Mouse (Mus musculus) thymus, postnatal 25 days (tissue): ENCODE data around the gene Denr.

Source experiments
- DNase-seq: peaks from one replicate; pipeline ENCODE4 v3.0.0; 2022

The Denr gene

DNA sequence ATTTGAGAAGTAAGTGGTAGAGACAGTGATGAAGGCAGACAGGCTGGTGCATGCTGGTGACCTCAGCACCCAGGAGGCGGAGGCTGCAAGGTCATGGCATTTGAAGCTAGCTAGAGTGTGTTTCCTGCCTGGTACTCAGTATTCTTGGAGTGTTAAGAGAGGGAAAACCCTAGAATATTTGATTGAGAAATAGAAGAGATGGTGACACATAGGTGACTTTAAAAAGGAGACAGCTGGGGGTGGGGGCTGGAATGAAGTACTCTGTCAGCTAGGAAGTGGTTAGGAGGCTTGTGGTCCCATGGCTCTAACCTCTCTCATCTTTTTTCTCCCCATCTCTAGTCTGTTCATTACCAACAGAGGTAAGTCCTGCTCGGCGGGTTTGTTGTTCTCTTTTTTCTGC lies 7.9 kb downstream of the Denr start:
- no peak for DNase-seq

DNA sequence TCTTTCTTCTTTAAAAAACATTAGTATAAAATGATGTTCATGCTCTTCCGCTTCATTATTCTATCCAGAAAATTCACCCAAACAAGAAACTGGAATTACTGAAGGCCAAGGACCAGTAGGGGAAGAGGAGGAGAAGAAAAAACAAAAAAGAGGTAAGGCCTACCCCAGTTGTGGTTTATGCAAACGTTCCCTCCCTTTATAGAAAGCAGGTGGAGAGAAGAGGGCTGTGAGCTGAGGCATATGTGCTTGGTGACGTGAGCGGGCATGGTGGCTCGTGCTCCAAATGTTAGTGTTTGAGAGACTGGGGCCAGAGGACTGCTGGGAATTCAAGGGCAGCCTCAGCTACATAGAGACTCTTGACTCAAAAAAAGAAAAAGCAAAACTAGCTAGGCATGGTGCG lies 15.1 kb downstream of the Denr start:
- DNase-seq = no peak

DNA sequence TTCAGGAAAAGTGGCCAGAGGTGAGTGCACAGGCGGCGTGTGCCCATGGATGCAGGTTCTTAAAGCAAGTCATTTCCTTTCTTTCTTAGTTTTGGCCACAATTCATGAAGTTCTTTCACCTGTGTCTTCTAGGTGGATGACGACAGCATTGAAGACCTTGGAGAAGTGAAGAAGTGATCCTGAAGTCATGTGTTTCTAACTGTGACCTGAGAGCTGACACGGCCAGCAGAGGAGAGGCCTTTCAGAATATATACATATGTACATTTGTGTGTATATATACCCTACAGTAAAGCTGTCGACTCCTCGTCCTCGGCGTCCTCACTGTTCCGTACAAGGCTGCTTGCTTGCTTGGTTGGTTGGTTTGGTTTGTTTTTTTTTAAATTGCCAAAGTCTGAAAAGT lies 20.1 kb downstream of the Denr start, which contains the start of gene Gm43518:
TSS of gene Gm43518 (plus strand) at position 301 of the 400 bp plus-strand sequence.
- no peak for DNase-seq

DNA sequence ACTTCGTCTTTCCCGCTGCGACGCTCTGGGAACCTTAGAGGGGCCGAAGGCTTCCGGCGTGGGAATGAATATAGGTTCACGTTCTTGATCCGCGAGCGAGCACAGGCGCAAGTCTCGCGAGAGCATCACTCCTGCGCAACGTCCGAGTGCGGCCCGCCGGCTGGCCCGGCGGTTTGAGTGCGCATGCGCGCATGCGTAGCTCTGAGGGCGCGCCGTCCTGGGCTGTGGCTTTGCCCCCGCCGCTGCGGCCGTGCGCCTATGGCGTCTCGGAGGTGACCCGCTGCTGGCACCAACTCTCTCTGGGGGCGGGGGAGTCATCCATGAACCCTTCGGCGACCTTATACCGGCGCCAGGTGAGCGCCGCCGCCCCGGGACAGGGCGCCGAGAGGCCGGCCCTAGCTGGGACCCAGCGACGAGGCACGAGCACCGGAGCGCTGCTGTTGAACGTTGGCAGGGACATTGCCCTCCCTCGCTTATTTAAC lies 23.6 kb downstream of the Denr start, which contains the start of gene Ccdc62:
TSS of gene Ccdc62 (plus strand) at position 172 of the 482 bp plus-strand sequence.
- DNase-seq = peak; percentile 90

DNA sequence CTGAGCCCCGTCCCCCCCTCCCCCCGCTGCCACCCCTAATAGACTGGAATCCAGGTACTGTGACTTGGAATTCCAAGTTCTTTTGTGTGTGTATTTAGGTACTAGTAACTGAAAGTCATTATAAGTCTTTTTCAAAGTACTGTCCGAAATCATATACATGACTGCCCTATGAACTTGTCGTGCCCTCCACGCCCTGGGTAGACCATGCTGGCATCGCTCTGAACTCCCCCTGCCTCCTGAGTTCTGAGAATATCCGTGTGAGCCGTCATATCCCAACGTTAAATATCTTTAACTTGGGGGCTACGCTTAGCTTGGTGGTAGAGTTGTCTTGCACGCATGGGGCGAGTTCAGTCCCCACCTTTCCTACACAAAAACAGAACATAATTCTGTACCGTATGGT lies 24.2 kb downstream of the Denr start:
- DNase-seq = no peak

DNA sequence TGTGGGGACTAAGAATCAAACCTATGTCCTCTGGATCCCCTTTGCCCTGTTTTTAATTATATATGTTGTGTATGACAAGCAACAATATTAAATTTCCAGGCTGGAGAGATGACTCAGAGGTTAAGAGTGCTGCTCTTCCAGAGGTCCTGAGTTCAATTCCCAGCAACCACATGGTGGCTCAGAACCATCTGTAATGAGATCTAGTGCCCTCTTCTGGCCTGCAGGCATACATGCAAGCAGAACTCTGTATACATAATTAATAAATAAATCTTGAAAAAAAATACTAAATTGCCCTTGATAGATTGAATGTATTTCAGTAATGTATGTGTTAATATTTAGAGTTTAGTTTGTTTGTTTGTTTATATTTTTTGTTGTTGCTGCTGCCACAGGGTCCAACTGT lies 26.0 kb downstream of the Denr start:
- DNase-seq = no peak

DNA sequence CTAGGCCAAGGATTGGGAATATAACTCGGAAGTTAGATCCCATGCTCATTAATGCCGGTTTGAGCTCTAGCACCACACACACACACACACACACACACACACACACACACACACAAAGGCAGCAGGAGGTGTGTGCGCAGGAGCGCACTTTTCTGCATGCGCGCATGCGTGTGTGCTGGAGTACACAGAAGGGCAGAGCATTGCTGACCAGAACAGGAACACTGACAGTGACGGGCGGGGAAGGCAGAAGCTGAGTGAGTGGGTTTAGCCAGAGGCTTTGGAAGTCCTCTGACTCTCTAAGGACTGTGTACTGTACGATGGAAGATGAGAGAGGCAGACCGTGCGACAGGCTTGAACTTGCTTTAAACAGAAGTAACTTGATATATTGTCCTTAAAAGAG lies 26.6 kb downstream of the Denr start:
- no peak for DNase-seq

DNA sequence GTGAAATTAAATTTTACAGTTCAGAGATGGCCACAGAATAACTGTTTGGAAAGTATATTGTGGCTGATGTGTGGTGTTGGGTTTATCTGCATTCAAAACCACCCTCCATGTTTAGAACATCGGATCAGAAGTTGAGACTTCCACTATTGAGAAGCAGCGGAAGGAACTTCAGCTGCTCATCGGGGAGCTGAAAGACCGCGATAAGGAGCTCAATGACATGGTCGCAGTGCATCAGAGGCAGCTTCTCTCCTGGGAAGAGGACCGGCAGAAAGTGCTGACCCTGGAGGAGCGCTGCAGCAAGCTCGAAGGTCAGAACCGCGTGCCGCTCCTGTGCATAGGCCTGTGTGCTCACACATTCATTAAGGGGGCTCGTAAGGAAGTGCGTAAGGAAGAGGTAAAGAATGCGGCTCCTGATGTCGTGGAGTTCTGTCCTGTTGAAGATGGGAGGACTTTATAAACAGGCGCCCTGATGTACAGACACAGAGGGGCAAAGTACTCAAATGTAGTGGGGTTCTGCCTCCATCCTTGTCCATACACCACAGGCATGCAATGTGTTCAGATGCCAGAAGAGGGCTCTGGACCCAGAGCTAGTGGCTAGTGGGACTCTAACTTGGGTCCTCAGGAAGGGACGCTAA lies 27.1 kb downstream of the Denr start:
- DNase-seq = no peak

DNA sequence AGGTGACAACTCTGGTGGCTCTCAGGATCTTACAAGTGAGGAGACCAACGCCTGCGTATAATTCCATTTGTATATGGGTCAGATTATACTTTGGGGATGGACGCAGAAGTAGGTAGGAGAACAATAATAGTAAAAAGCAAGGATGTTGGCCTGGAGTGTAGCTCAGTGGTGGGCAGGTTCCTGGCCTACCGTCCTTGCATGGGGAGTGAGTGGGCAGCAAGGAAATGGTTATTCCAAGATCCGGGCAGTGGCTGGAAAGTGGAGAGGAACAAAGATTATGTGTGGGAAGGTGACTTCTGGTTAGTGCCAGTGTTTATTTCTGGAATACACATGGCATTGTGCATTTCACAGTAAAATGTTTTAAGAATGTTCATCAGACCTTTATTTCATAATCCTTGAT lies 29.0 kb downstream of the Denr start:
- no peak for DNase-seq

DNA sequence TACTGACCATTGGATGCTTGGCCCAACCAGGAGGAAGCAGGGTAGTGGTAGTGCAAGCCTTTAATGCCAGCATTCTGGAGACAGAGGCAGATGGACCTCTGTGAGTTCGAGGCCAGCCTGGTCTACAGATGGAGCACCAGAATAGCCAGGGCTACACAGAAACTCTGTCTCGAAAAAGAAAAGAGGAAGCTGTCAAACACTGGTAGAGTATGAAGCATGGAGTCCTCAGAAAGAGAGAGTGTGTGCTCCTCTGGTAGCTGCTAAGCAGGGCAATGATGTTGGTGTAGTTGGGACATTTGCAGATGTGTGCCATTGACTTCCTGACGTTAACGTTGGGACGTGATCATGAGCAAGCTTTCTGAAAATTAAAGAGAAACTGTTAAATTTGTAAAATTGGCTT lies 31.5 kb downstream of the Denr start:
- no peak for DNase-seq

DNA sequence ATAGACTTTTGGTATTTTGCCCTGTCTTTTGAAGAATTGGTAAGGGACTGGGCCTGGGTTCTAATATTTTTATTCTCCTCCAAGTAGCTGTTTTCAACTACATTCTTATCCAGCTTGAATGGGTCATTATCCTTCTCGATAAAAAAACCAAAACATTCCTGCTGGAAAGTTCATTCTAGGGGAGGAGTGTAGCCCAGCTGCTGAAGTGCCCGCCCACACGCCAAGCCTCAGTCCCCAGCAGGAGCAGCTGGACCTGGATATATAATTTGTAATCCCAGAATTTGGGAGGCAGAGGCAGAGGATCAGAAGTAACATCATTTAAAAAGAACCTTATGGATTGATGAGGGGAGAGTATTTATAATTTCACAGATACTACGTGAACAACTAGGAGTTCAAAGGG lies 39.6 kb downstream of the Denr start:
- DNase-seq = no peak

DNA sequence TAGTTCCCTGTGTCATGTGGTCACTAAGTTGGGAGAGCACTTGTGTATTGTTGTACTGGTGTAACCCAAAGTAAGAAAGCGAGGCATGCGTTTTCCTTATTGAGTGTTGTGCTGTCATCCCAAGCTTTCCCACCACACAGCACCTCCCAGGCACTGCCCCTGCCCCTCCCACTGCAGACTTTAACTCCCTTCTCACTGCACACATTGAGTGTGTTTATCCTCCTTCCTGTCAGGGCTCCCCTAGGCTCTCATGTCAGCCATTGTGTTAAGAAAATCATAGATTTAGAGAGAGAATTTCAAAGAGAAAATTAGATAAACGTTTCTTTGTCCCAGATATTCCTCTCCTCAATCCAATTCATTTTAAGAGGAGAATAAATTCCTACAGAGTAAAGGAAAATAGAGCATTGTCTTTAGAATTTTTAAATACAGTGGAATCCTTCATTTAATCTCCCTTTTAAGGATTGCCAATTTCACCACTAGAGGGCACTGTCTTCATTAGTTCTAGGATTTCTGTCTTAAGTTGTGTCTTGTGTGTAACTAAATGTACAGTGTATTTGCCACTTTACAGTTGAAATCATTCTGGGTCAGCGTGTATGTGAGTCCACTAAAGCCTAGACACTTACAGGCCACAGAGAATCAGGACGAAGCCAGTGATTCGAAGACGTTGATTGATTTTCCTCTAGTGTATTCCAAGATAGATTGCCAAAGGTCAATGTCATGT lies 40.2 kb downstream of the Denr start:
- peak; percentile 10 for DNase-seq

DNA sequence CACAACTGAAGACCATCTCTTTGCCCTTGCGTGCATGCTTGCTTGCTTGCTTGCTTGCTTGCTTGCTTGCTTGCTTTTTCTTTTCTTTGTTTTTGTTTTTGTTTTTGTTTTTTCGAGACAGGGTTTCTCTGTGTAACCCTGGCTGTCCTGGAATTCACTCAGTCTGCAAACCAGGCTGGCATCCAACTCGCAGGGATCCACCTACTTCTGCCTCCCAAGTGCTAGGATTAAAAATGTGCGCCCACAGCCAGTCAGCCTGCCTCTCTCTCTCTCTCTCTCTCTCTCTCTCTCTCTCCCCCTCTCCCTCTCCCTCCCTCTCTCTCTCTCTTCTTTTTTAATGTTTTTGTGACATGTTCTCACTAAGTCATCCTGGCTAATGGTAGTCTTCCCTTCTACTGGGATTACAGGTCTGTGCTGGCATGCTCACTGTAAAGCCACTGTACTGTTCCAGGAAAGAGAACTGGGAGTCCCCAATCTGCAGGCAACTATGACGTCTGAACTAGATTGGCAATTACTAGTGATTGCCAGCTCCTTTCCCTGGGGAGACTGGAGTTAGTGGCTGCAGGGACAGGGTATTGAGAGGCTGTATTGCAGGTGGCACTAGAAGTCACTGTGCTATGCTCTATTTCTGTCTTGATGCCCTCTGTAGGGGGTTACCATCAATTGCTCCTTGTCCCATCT lies 45.5 kb downstream of the Denr start:
- no peak for DNase-seq

DNA sequence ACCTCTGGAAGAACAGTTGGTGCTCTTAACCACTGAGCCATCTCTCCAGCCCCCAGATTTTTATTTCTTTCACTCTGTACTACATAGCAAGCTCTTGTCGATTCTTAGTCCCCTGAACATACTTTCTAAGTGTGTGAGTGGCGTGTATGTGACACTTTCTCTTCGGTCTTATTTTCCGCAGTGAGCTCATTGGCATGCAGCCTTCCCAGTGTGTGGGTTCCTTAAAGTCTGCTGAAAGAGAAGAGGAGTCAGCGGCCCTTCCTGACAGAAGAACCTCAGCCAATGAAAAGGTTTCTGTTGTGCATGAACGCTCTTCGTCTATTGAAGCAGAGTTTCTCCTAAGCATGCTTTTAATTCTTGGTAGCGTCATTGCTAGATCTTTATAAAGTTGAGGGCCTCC lies 50.2 kb downstream of the Denr start:
- DNase-seq = no peak

DNA sequence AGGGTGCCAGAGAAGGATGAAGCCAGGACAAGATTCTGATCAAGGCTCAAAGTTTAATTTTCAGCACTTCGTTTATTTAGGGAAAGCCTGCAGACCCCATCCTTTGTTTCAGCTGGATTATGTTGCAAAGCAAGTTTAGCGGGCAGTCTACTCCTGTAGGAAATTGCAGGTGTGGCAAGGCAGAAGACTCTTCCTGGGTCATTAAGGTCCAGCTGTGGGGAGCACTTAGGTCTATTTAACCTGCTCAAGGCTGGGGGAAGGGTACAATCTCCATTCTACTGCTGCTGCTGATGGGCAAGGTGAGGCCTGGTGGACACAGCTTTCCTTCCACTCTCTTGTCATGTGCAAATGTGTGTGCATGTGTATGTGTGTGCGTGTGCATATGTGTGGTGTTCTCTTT lies 52.0 kb downstream of the Denr start:
- no peak for DNase-seq

DNA sequence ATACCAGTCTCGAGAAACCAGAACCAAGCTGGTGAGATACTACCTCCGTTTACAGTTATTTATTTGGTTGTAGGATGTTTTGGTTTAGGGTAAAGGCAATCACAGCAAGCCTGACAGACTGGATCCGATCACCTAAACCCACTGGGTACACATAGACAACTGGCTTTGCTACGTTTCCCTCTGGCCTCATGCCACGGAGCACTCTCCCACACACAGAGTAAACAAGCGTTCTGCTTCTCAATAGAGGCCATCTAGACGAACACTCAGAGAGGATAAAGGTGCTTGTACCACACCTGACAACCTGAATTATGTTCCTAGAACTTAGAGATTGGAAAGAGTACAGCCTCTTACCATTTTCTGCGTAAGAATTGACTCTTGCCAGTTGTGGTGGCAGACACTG lies 53.2 kb downstream of the Denr start:
- DNase-seq = no peak

DNA sequence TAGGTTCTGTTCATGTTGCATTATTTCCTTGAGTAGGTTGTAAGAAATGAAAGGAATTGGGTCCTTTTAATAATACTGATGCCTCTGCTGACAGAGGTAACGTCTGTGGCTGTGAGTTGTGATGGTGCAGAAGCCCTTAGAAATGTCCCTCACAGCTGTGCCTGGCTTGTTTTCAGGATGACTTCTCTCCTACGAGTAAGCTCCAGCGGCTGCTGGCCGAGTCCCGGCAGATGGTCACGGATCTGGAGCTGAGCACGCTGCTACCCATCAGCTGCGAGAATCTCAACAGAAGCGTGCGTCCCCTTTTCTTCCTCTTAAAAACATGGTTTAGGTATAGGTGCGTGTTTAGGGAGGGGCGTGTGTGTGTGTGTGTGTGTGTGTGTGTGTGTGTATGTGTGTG lies 54.1 kb downstream of the Denr start:
- no peak for DNase-seq

DNA sequence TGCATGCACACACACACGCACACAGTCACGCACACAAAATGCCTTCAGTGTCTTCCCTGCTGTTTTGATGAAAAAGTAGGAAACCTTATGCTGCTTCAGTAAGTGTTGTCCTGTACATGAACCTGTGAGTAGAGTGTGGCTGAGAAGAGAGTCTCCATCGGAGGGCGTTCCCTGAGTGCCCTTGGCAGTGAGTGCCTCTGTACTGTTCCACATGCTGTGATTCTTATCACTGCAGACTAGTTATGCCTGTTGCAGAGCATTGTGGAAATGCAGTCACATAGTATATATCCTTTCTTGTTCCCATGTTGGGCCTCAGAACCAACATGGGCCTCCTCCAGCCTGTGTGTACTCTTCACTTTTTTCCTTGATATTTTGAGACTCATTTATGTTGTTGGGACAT lies 57.2 kb downstream of the Denr start:
- DNase-seq = no peak

DNA sequence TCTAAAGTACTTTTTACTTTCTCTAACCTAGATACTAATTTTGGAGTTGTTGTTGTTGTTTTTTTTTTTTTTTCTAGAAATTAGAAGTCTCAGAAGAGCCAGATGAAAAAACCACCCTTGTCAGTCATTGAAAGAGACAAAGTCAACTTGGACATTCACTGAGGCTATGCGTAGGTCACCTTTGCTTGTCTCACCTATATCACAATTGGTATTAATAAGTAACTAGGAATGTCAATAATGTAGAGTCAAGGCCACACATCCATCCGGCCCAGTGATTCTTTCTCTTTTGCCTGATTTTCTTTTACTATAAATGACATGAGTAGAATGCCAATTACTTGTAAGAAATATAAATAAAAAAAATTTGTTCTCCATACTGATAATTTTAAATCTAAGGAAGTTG lies 59.8 kb downstream of the Denr start:
- no peak for DNase-seq

DNA sequence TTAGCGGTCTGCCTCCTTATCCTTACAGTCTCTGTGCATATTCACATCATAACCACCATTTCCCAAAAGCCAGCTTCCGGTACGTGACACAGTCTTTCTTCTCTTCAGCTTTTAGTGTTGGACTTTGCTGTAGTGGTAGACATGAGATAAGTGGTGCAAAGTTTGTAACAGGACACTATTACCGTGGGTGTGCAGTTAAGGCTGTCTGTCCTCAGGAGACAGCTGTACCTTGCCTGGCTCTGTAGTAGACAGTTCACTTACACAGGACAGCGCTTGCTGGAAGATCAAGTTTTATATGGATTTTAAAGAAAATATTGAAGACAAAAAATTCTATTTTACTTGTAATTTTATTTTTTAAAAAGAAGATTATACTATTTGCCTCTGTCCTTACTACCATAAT lies 61.5 kb downstream of the Denr start:
- DNase-seq = no peak

DNA sequence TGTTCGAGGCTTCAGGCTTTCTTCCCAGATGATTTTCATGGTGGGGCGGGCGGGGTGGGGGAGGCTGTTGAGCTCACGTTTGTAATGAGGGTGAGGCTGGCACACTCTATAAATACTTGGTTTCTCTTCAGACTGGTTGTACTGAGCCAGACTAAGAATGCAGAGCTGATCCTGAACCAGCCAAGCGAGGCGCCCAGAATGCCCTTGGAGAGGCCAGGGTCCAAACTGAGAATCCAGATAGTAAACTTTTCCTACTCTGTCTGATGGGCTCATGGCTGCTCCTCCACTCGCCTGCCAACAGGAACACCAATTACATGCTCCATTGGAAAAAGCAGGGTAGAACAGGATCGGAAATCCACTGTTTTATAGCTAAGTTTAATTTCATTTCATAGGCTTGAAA lies 62.2 kb downstream of the Denr start:
- no peak for DNase-seq

DNA sequence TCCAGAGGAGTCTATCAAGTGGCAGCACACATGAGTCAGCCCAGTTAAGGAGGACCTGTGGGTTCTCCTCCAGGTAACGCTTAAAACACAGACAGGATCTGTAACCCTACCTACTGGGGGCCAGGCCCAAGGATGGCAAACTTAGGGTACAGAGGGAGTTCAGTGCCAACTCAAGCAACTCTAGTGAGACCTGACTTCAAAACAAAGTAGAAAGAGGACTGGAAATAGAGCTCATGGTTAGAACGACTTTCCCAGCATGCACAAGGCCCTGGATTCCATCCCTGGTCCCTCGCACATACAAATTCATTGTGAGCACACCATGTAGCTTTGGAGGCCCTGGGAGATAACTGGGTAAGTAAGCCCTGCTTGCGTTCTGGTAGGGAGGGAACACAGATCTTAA lies 63.6 kb downstream of the Denr start:
- no peak for DNase-seq

DNA sequence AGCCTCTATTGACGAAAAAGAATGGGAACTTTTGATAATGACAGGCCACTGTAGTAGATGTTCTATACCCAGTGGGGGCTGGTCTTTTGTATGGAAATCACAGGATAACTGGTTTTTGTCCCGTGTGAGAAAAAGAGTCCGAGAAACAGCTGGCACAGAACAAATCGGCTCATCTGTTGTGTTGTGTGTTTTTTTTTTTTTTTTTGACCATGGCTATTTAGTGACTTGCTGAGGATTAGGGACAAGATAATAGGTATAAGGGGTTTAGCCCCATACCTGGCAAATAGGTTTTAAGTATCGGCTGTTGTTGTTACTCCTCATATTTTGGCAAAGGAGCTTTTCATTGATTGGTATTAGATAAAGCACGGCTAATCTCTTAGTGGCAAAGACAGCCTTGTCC lies 65.5 kb downstream of the Denr start:
- DNase-seq = no peak
